Mouse (Mus musculus) MEL (cell line): Measurements from ENCODE around the gene Ccdc162.

Source experiments
- BHLHE40 ChIP-seq: IDR thresholded peaks from 2 replicates; pipeline ENCODE4 v1.6.1; 2012; ENCODE audit warnings: low read depth, mild to moderate bottlenecking, inconsistent platforms, low read length, improper control_type of control experiment, borderline replicate concordance
- CHD1 ChIP-seq: IDR thresholded peaks from 2 replicates; pipeline ENCODE4 v1.6.1; 2012; ENCODE audit warnings: low read depth, mild to moderate bottlenecking, inconsistent platforms, low read length, improper control_type of control experiment
- CTCF ChIP-seq, 3 experiments: IDR thresholded peaks in 2 of 3; conservative IDR thresholded peaks in 1 of 3; 2 replicates each; pipeline ENCODE4 v1.5.1; 2011 to 2012; ENCODE audit warnings: low read length in 3 of 3, low read depth in 2 of 3, mild to moderate bottlenecking in 2 of 3, improper control_type of control experiment in 1 of 3, inconsistent platforms in 1 of 3, mixed read lengths in 1 of 3, moderate library complexity in 1 of 3; ENCODE audit not compliant: control insufficient read depth in 1 of 3, insufficient read depth in 1 of 3, poor library complexity in 1 of 3, severe bottlenecking in 1 of 3
- GATA1 ChIP-seq: IDR thresholded peaks from 2 replicates; pipeline ENCODE4 v1.6.1; 2011; ENCODE audit warnings: low read depth, low read length, improper control_type of control experiment
- POLR2A ChIP-seq, 2 experiments: IDR thresholded peaks; 2 replicates each; pipeline ENCODE4 v1.6.1; 2011 to 2012; ENCODE audit warnings: low read length in 2 of 2, mild to moderate bottlenecking in 2 of 2, control low read depth in 1 of 2, improper control_type of control experiment in 1 of 2, low read depth in 1 of 2, moderate library complexity in 1 of 2; ENCODE audit not compliant: control insufficient read depth in 1 of 2, insufficient read depth in 1 of 2, poor library complexity in 1 of 2
- RCOR1 ChIP-seq: IDR thresholded peaks from 2 replicates; pipeline ENCODE4 v1.6.1; 2012; ENCODE audit warnings: low read depth, mild to moderate bottlenecking, inconsistent platforms, low read length, improper control_type of control experiment
- TAL1 ChIP-seq: IDR thresholded peaks from 2 replicates; pipeline ENCODE4 v1.6.1; 2012; ENCODE audit warnings: mild to moderate bottlenecking, inconsistent platforms, low read length, moderate library complexity, mixed read lengths
- TBP ChIP-seq: IDR thresholded peaks from 2 replicates; pipeline ENCODE4 v1.8.0; 2011; ENCODE audit warnings: low read depth, low read length, improper control_type of control experiment
- USF1 ChIP-seq: IDR thresholded peaks from 2 replicates; pipeline ENCODE4 v1.6.1; 2014; ENCODE audit warnings: low read depth, mild to moderate bottlenecking, inconsistent platforms, low read length, improper control_type of control experiment, moderate library complexity
- ZNF384 ChIP-seq: IDR thresholded peaks from 2 replicates; pipeline ENCODE4 v1.6.1; 2012; ENCODE audit warnings: low read depth, mild to moderate bottlenecking, inconsistent platforms, low read length, improper control_type of control experiment

GRCm38 (mm10) chr10:41519640-41520409, 196.6 kb downstream of the Ccdc162 start:
- TF ChIP-seq CTCF (IDR thresholded peaks at IDR 0.05 in 2 of 3, conservative IDR thresholded peaks at IDR 0.05 in 1 of 3; ENCODE audit: control insufficient read depth in 1 of 3, insufficient read depth in 1 of 3, low read depth in 2 of 3, low read length in 3 of 3, poor library complexity in 1 of 3, severe bottlenecking in 1 of 3) (no peak), RCOR1 (no peak; the same call in 1 of the 2 replicates), USF1 (no peak), POLR2A (IDR thresholded peaks at IDR 0.05; ENCODE audit: control insufficient read depth in 1 of 2, insufficient read depth in 1 of 2, low read depth in 1 of 2, low read length in 2 of 2, poor library complexity in 1 of 2) (no peak), GATA1 (no peak), BHLHE40 (no peak), ZNF384 (no peak), TAL1 (no peak), TBP (0 out of 2 replicates have a peak, but pooled peaks have one; percentile 13), CHD1 (no peak)
